Mouse (Mus musculus) cerebellum, adult 2 months (tissue): Measurements from ENCODE around the gene Fcgr1.

Experiments
- CTCF ChIP-seq: fragments of 200-500 bp; IDR thresholded peaks from 2 replicates; pipeline ENCODE4 v1.5.1; 2011; ENCODE audit warnings: low read depth, mild to moderate bottlenecking, control low read depth, low read length, moderate library complexity, borderline replicate concordance; ENCODE audit not compliant: insufficient read depth
- POLR2A ChIP-seq: fragments of 200-500 bp; IDR thresholded peaks from 2 replicates; pipeline ENCODE4 v1.6.1; 2011; ENCODE audit warnings: low read length, control low read depth, borderline replicate concordance; ENCODE audit not compliant: insufficient read depth

- no peak for TF ChIP-seq CTCF
- peak; percentile 89 for TF ChIP-seq POLR2A
Measured at GRCm38 (mm10) chr3:96268051-96268775, 25.6 kb downstream of the Fcgr1 start, which contains the start of gene Hist2h3b.
